Mouse (Mus musculus) cortical plate, adult 2 months (tissue): ENCODE measurements around the gene Sgip1. TPM values are rescaled to one million over a fixed set of nuclear protein-coding genes. Genes with fewer than 3 reads are reported as not detected.

Source experiments
- H3K27ac ChIP-seq: fragments of 200-500 bp; 2 replicates; pipeline ENCODE4 v1.5.1; 2012; ENCODE audit warnings: low read length, control low read depth, inconsistent platforms; ENCODE audit not compliant: insufficient read depth
- H3K4me1 ChIP-seq: fragments of 200-500 bp; 2 replicates; pipeline ENCODE4 v1.6.1; 2011; ENCODE audit warnings: low read length; ENCODE audit not compliant: control insufficient read depth, insufficient read depth
- H3K4me3 ChIP-seq: fragments of 200-500 bp; 2 replicates; pipeline ENCODE4 v1.5.1; 2011; ENCODE audit warnings: mild to moderate bottlenecking, low read length, control low read depth; ENCODE audit not compliant: insufficient read depth
- CTCF ChIP-seq: fragments of 200-500 bp; IDR thresholded peaks from 2 replicates; pipeline ENCODE4 v1.5.1; 2011; ENCODE audit warnings: mild to moderate bottlenecking, control low read depth, low read length; ENCODE audit not compliant: insufficient read depth; ENCODE audit errors: extremely low read depth
- POLR2A ChIP-seq: fragments of 200-500 bp; IDR thresholded peaks from 2 replicates; pipeline ENCODE4 v1.6.1; 2011; ENCODE audit warnings: mild to moderate bottlenecking, low read length, control low read depth; ENCODE audit not compliant: insufficient read depth; ENCODE audit errors: extremely low read depth
- polyA plus RNA-seq: library from polyadenylated mRNA; depleted of rRNA; stranded (reverse); fragments of >200 nt; gene quantifications from 2 replicates; pipeline ENCODE4 v1.2.3, GENCODE M21; 2012

The Sgip1 gene
- polyA plus RNA-seq, 1 experiment: 67.5 TPM

- Histone ChIP-seq H3K4me1 (peaks cover 16% of the 10 kb centered on the region), H3K27ac (no peak overlapping the region), H3K4me3 (no peak overlapping the region)
- no peak for TF ChIP-seq POLR2A
- TF ChIP-seq CTCF: no peak
Measured at GRCm38 (mm10) chr4:102773841-102774240, 32.7 kb downstream of the Sgip1 start.

- Histone ChIP-seq H3K27ac (no peak overlapping the region), H3K4me3 (no peak overlapping the region), H3K4me1 (peaks cover 14% of the 10 kb centered on the region)
- TF ChIP-seq POLR2A (no peak), CTCF (no peak)
Measured at GRCm38 (mm10) chr4:102774549-102774948, 33.5 kb downstream of the Sgip1 start.

- Histone ChIP-seq H3K4me1 (peaks cover 16% of the 10 kb centered on the region), H3K4me3 (no peak overlapping the region), H3K27ac (no peak overlapping the region)
- TF ChIP-seq CTCF (no peak), POLR2A (no peak)
Measured at GRCm38 (mm10) chr4:102775596-102776270, 34.6 kb downstream of the Sgip1 start.

- Histone ChIP-seq H3K4me3 (no peak overlapping the region), H3K4me1 (peaks cover 11% of the 10 kb centered on the region), H3K27ac (no peak overlapping the region)
- no peak for TF ChIP-seq POLR2A
- TF ChIP-seq CTCF: no peak
Measured at GRCm38 (mm10) chr4:102779902-102780301, 38.8 kb downstream of the Sgip1 start.

GRCm38 (mm10) chr4:102783063-102783748 is 42.1 kb downstream of the Sgip1 start:
- TF ChIP-seq CTCF: no peak
- no peak for TF ChIP-seq POLR2A
- no peak overlapping the region for H3K4me3 ChIP-seq
- H3K27ac ChIP-seq: 0 out of 2 replicates have a peak overlapping the region, but pooled peaks have one; percentile 6
- peaks cover 6% of the 10 kb centered on the region for H3K4me1 ChIP-seq

- H3K4me3 ChIP-seq: no peak overlapping the region
- H3K4me1 ChIP-seq: peaks cover 6% of the 10 kb centered on the region
- TF ChIP-seq POLR2A: no peak
- no peak for TF ChIP-seq CTCF
- H3K27ac ChIP-seq: no peak overlapping the region
Measured at GRCm38 (mm10) chr4:102785158-102785557, 44.1 kb downstream of the Sgip1 start.

GRCm38 (mm10) chr4:102792100-102792790 is 51.1 kb downstream of the Sgip1 start:
- H3K27ac ChIP-seq: peak overlapping the region; percentile 5; the same call in 1 of the 2 replicates
- peaks cover 8% of the 10 kb centered on the region for H3K4me1 ChIP-seq
- no peak overlapping the region for H3K4me3 ChIP-seq

GRCm38 (mm10) chr4:102801471-102801870 is 60.4 kb downstream of the Sgip1 start:
- no peak for TF ChIP-seq POLR2A
- no peak for TF ChIP-seq CTCF
- Histone ChIP-seq H3K4me1 (peaks cover 2% of the 10 kb centered on the region), H3K4me3 (no peak overlapping the region), H3K27ac (no peak overlapping the region)

More at GRCm38 (mm10) chr4:102792100-102792790, 51.1 kb downstream of the Sgip1 start:
- TF ChIP-seq CTCF: no peak
- no peak for TF ChIP-seq POLR2A

- no peak overlapping the region for H3K27ac ChIP-seq
- no peak overlapping the region for H3K4me3 ChIP-seq
- peaks cover 2% of the 10 kb centered on the region for H3K4me1 ChIP-seq
- TF ChIP-seq CTCF (no peak), POLR2A (no peak)
Measured at GRCm38 (mm10) chr4:102801936-102802335, 60.8 kb downstream of the Sgip1 start.

DNA sequence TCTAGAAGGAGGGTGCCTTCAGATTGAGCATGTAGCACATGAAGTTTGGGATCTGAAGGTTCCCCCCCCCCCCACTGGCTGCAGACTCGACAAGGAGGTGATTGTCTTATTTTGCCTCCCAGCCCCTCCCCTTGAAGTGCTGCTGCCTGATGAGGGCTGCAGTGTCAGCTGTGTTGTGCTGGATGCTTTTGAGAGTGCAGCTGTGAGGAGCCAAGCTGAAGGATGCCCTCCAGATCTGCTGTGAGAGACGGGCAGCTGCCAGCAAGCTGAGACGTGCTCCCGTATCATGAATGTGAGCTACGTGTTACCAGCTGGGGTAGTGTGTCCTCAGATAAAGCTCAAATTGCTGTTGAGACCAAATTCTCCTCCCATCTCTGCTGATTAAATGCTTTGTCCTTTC is 63.5 kb downstream of the Sgip1 start:
- TF ChIP-seq POLR2A: no peak
- TF ChIP-seq CTCF: no peak
- H3K4me3 ChIP-seq: no peak overlapping the region
- H3K27ac ChIP-seq: no peak overlapping the region
- peaks cover 2% of the 10 kb centered on the region for H3K4me1 ChIP-seq
